Mouse (Mus musculus): ENCODE data around the gene Pon1. TPM values are rescaled to one million over a fixed set of nuclear protein-coding genes. Genes with fewer than 3 reads are reported as not detected.
A peak's percentile ranks its signal among the peaks of the same experiment; 100 is the strongest.

Pon1 gene
- polyA plus RNA-seq, 1 experiment from 2014 or later: not detected

GRCm38 (mm10) chr6:5136046-5136445 lies 57.7 kb downstream of the Pon1 start:
- WGBS: 85% methylated on average over 6 of the region's 6 CpGs
- Histone ChIP-seq H3K4me2 (ENCODE audit: low read depth, severe bottlenecking) (no peak overlapping the region), H3K27ac (replicated peaks; ENCODE audit: low read depth, low read length) (no peak overlapping the region), H3K9ac (ENCODE audit: low read length) (no peak overlapping the region), H3K36me3 (ENCODE audit: control insufficient read depth, insufficient read depth, low read length) (no peaks in the 10 kb centered on the region), H3K4me1 (ENCODE audit: control insufficient read depth, insufficient read depth, low read length) (peaks cover 8% of the 10 kb centered on the region; the same call in 1 of the 2 replicates), H3K9me3 (ENCODE audit: control insufficient read depth, low read length) (no peaks in the 10 kb centered on the region), H3K27me3 (ENCODE audit: control insufficient read depth, insufficient read depth, low read length) (no peaks in the 10 kb centered on the region), H3K4me3 (ENCODE audit: low read depth, low read length) (no peak overlapping the region)
- DNase-seq (ENCODE audit: low spot score) (no peak), ATAC-seq (ENCODE audit: insufficient number of reproducible peaks, low FRiP score, low TSS enrichment, low read depth) (no peak)

GRCm38 (mm10) chr6:5134986-5135385 lies 58.8 kb downstream of the Pon1 start:
- Histone ChIP-seq H3K4me1 (ENCODE audit: control insufficient read depth, insufficient read depth, low read length) (peaks cover 8% of the 10 kb centered on the region; the same call in 1 of the 2 replicates), H3K4me3 (ENCODE audit: low read depth, low read length) (no peak overlapping the region), H3K9me3 (ENCODE audit: control insufficient read depth, low read length) (no peaks in the 10 kb centered on the region), H3K36me3 (ENCODE audit: control insufficient read depth, insufficient read depth, low read length) (no peaks in the 10 kb centered on the region), H3K9ac (ENCODE audit: low read length) (no peak overlapping the region), H3K4me2 (ENCODE audit: low read depth, severe bottlenecking) (no peak overlapping the region), H3K27me3 (ENCODE audit: control insufficient read depth, insufficient read depth, low read length) (no peaks in the 10 kb centered on the region), H3K27ac (replicated peaks; ENCODE audit: low read depth, low read length) (no peak overlapping the region)
- no peak for DNase-seq (ENCODE audit: low spot score)
- WGBS: 76% methylated on average over 6 of the region's 6 CpGs
- ATAC-seq (ENCODE audit: insufficient number of reproducible peaks, low FRiP score, low TSS enrichment, low read depth): no peak

GRCm38 (mm10) chr6:5129364-5130093 lies 64.2 kb downstream of the Pon1 start:
- H3K36me3 ChIP-seq (ENCODE audit: control insufficient read depth, insufficient read depth, low read length): no peaks in the 10 kb centered on the region
- peaks cover 8% of the 10 kb centered on the region; the same call in 1 of the 2 replicates for H3K4me1 ChIP-seq (ENCODE audit: control insufficient read depth, insufficient read depth, low read length)
- ATAC-seq (ENCODE audit: insufficient number of reproducible peaks, low FRiP score, low TSS enrichment, low read depth) (no peak), DNase-seq (ENCODE audit: low spot score) (no peak)
- H3K27me3 ChIP-seq (ENCODE audit: control insufficient read depth, insufficient read depth, low read length): no peaks in the 10 kb centered on the region
- no peak overlapping the region for H3K9ac ChIP-seq (ENCODE audit: low read length)
- WGBS: 87% methylated on average over 14 of the region's 14 CpGs
- H3K9me3 ChIP-seq (ENCODE audit: control insufficient read depth, low read length): no peaks in the 10 kb centered on the region
- no peak overlapping the region for H3K4me3 ChIP-seq (ENCODE audit: low read depth, low read length)
- H3K4me2 ChIP-seq (ENCODE audit: low read depth, severe bottlenecking): no peak overlapping the region
- no peak overlapping the region for H3K27ac ChIP-seq (replicated peaks; ENCODE audit: low read depth, low read length)

GRCm38 (mm10) chr6:5120229-5120628 lies 73.5 kb downstream of the Pon1 start:
- DNase-seq (ENCODE audit: low spot score) (peak; percentile 19), ATAC-seq (ENCODE audit: insufficient number of reproducible peaks, low FRiP score, low TSS enrichment, low read depth) (no peak)
- no peak overlapping the region for H3K4me3 ChIP-seq (ENCODE audit: low read depth, low read length)
- peaks cover 5% of the 10 kb centered on the region; the same call in 1 of the 2 replicates for H3K36me3 ChIP-seq (ENCODE audit: control insufficient read depth, insufficient read depth, low read length)
- no peak overlapping the region for H3K9ac ChIP-seq (ENCODE audit: low read length)
- no peaks in the 10 kb centered on the region for H3K4me1 ChIP-seq (ENCODE audit: control insufficient read depth, insufficient read depth, low read length)
- H3K4me2 ChIP-seq (ENCODE audit: low read depth, severe bottlenecking): no peak overlapping the region
- WGBS: 51% methylated on average over 3 of the region's 3 CpGs
- no peaks in the 10 kb centered on the region for H3K9me3 ChIP-seq (ENCODE audit: control insufficient read depth, low read length)
- H3K27me3 ChIP-seq (ENCODE audit: control insufficient read depth, insufficient read depth, low read length): no peaks in the 10 kb centered on the region
- H3K27ac ChIP-seq (replicated peaks; ENCODE audit: low read depth, low read length): no peak overlapping the region

- Histone ChIP-seq H3K27ac (replicated peaks; ENCODE audit: low read depth, low read length) (no peak overlapping the region), H3K4me2 (ENCODE audit: low read depth, severe bottlenecking) (no peak overlapping the region), H3K4me1 (ENCODE audit: control insufficient read depth, insufficient read depth, low read length) (no peaks in the 10 kb centered on the region), H3K4me3 (ENCODE audit: low read depth, low read length) (no peak overlapping the region), H3K9ac (ENCODE audit: low read length) (no peak overlapping the region), H3K36me3 (ENCODE audit: control insufficient read depth, insufficient read depth, low read length) (peaks cover 5% of the 10 kb centered on the region; the same call in 1 of the 2 replicates), H3K9me3 (ENCODE audit: control insufficient read depth, low read length) (no peaks in the 10 kb centered on the region), H3K27me3 (ENCODE audit: control insufficient read depth, insufficient read depth, low read length) (no peaks in the 10 kb centered on the region)
- DNase-seq (ENCODE audit: low spot score) (peak; percentile 18), ATAC-seq (ENCODE audit: insufficient number of reproducible peaks, low FRiP score, low TSS enrichment, low read depth) (no peak)
- WGBS: 88% methylated on average over 15 of the region's 15 CpGs
Observed at GRCm38 (mm10) chr6:5119181-5119910, 74.4 kb downstream of the Pon1 start.

Other genes starting within 250 kb of the Pon1 start
- 8.3 and 10.0 TPM in 2 replicates for gene Pon3, start 62.3 kb upstream of the Pon1 start, polyA plus RNA-seq (2014; fragmentation: Nextera tagmentation; extraction: Ambion mirVana)
- 17.0 and 17.1 TPM in 2 replicates for gene Pon2, start 104.5 kb upstream of the Pon1 start, polyA plus RNA-seq (2014; fragmentation: Nextera tagmentation; extraction: Ambion mirVana)
- 366 and 372 TPM in 2 replicates for gene Asb4, start 189.4 kb upstream of the Pon1 start, polyA plus RNA-seq (2014; fragmentation: Nextera tagmentation; extraction: Ambion mirVana)

All from limb, embryonic 11.5 days (tissue).